Mouse (Mus musculus) cortical plate, adult 2 months (tissue): ENCODE results near the gene D130043K22Rik.

Experiments used
- CTCF ChIP-seq: fragments of 200-500 bp; IDR thresholded peaks from 2 replicates; pipeline ENCODE4 v1.5.1; 2011; ENCODE audit warnings: mild to moderate bottlenecking, control low read depth, low read length; ENCODE audit not compliant: insufficient read depth; ENCODE audit errors: extremely low read depth
- POLR2A ChIP-seq: fragments of 200-500 bp; IDR thresholded peaks from 2 replicates; pipeline ENCODE4 v1.6.1; 2011; ENCODE audit warnings: mild to moderate bottlenecking, low read length, control low read depth; ENCODE audit not compliant: insufficient read depth; ENCODE audit errors: extremely low read depth

- no peak for TF ChIP-seq POLR2A
- TF ChIP-seq CTCF, result no peak
These were observed 98.4 kb downstream of the D130043K22Rik start for GRCm38 (mm10) chr13:24943303-24943702.
